Mouse (Mus musculus) WW6 (cell line): ENCODE measurements at regions not wholly inside any gene's neighbourhood (a gene's known extent, or its start where the extent isn't known, plus 50 kb on each side); places are given as distances from the start of the nearest gene placed in this dataset.

Source experiments
- DNase-seq: peaks from one replicate; pipeline ENCODE4 v3.0.0-alpha.2; 2013; ENCODE audit warnings: low read depth, low spot score

- DNase-seq: no peak
Observed at GRCm38 (mm10) chr2:30676833-30677459, 82.1 kb downstream of the Cstad start.

GRCm38 (mm10) chr2:30676450-30676832 is 81.6 kb downstream of the Cstad start:
- DNase-seq: no peak

GRCm38 (mm10) chr2:30675839-30676238 is 81.0 kb downstream of the Cstad start:
- no peak for DNase-seq

GRCm38 (mm10) chr2:30670836-30671586 is 76.2 kb downstream of the Cstad start:
- DNase-seq: no peak

GRCm38 (mm10) chr2:30667468-30667867 is 72.6 kb downstream of the Cstad start:
- DNase-seq: no peak

- DNase-seq: no peak
Observed at GRCm38 (mm10) chr2:30661147-30661546, 66.3 kb downstream of the Cstad start.

- no peak for DNase-seq
Observed at GRCm38 (mm10) chr2:30660613-30660991, 65.8 kb downstream of the Cstad start.

- no peak for DNase-seq
Observed at GRCm38 (mm10) chr2:30659836-30660612, 65.2 kb downstream of the Cstad start.

GRCm38 (mm10) chr2:30658844-30659555 is 64.2 kb downstream of the Cstad start:
- no peak for DNase-seq
